Mouse (Mus musculus): ENCODE measurements around the gene Tmem45b. TPM values are rescaled to one million over a fixed set of nuclear protein-coding genes. Genes with fewer than 3 reads are reported as not detected.
A peak's percentile ranks its signal among the peaks of the same experiment; 100 is the strongest.

Gene Tmem45b
- total RNA-seq, 2 experiments from 2014 or later: not detected

DNA sequence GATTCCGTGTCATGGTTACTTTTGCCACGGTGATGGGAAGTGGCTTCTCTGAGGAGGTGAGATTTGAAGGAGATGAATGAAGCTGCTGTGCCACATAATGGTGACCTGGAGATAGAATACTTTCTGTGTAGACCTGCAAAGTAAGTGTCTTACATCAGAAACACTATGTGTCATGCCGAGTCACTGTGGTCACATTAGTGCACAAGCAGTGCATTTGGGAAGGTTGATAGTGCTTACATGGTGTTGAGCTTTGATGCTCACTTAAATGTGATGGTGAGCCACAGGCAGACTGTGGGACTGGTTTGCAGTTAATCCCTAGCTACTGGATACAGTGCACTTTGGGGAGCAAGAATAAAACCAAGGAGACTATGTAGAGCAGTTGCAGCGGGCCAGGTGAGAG lies 52.1 kb downstream of the Tmem45b start:
- intact Hi-C loops (cut with DNase I): no loop called here
- no peak for DNase-seq (ENCODE audit: low spot score in 2 of 2)

- no peak for DNase-seq (ENCODE audit: low spot score in 2 of 2)
- intact Hi-C loops (cut with DNase I): no loop called here
Observed at GRCm38 (mm10) chr9:31405217-31405616, 59.0 kb downstream of the Tmem45b start.

DNA sequence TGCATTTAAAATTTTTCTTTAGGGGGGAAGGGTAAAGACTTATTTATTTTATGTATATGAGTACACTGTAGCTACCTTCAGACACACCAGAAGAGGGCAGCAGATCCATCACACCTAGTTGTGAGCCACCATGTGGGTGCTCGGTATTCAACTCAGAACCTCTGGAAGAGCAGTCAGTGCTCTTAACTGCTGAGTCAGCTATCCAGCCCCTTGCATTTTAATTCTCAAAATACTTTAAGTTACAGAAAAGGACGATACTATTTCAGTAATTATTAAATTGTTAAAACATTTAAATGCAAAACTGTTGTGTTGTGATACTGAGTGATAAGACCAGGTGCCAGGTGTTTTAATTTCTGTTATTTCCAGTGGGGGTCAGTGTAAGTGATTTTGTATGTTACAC lies 60.0 kb downstream of the Tmem45b start:
- intact Hi-C loops (cut with DNase I): no loop called here

GRCm38 (mm10) chr9:31400441-31400840 lies 63.8 kb downstream of the Tmem45b start:
- DNase-seq (ENCODE audit: low spot score in 2 of 2): peak; percentile 48 to 64
- intact Hi-C loops (cut with DNase I): no loop called here

More for the DNA sequence above, 60.0 kb downstream of the Tmem45b start:
- DNase-seq (ENCODE audit: low spot score in 2 of 2): no peak

- intact Hi-C loops (cut with DNase I): no loop called here
- DNase-seq (ENCODE audit: low spot score in 2 of 2): no peak
Observed at GRCm38 (mm10) chr9:31387206-31387605, 77.1 kb downstream of the Tmem45b start.

- intact Hi-C loops (cut with DNase I): no loop called here
- DNase-seq (ENCODE audit: low spot score in 2 of 2): no peak
Observed at GRCm38 (mm10) chr9:31386368-31387180, 77.7 kb downstream of the Tmem45b start.

- DNase-seq (ENCODE audit: low spot score in 2 of 2): peak; percentile 93
- intact Hi-C loops (cut with DNase I): no loop called here
Observed at GRCm38 (mm10) chr9:31385947-31386354, 78.3 kb downstream of the Tmem45b start, which contains the start of gene Nfrkb. Gene Nfrkb (plus strand): TSS chr9:31386192.

DNA sequence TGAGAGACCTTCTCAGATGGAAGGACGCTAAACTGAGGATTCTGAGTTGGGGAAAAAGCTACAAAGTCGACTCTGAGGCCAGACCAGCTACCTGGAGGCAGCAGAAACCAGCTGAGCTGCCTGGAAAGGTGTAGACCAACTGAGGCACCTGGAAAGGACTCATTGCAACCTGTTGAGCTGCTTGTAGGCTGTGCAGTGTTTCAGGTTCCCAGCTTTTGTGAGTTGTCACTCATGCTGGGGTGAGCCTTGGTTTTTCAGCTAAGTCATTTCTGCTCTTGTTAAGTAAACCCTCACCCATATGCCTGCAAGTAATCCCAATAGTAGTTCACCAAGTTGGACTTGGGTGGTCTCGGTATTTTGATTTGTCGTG lies 78.8 kb downstream of the Tmem45b start:
- intact Hi-C loops (cut with DNase I): no loop called here
- DNase-seq (ENCODE audit: low spot score in 2 of 2): peak in 1 of 2 experiments; percentile 14

DNA sequence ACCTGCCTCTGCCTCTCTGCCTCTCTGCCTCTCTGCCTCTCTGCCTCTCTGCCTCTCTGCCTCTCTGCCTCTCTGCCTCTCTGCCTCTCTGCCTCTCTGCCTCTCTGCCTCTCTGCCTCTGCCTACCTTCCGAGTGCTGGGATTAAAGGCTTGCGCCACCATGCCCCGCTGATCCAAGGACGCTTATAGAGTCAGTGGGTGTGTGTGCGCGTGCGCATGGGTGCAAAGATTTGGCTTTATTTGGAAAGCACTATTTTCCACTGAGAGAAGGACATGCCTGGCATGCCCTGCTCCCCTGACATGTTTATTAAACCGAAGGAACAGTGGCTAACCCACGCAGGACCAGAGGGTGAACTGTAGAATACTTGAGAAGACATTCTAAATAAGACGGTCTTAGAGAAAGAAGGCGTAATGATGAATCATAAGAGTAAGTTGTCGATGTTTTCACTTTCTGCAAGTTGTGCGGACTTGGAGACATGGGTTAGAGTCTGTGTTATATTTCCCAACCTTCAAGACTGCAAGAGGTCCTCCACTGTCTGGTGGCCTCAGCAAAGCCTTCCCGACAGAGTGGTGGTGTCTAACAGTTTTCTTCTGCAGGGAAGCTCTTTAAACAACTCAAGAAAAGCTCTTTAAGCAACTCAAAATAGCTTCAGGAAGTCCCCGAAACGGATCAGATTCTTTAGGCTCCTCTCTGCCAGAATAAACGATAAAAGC lies 79.3 kb downstream of the Tmem45b start:
- peak in 1 of 2 experiments; percentile 16 for DNase-seq (ENCODE audit: low spot score in 2 of 2)

GRCm38 (mm10) chr9:31376661-31377060 lies 87.6 kb downstream of the Tmem45b start:
- intact Hi-C loops (cut with DNase I): no loop called here
- no peak for DNase-seq (ENCODE audit: low spot score in 2 of 2)

More for the DNA sequence above, 79.3 kb downstream of the Tmem45b start:
- intact Hi-C loops (cut with DNase I): no loop called here

Other genes with a start within 250 kb of the Tmem45b start
- gene Prdm10, start 183.9 kb downstream of the Tmem45b start, total RNA-seq (2021): 10 to 100 TPM; 17.1 to 24.3 TPM
- gene Nfrkb, start 78.3 kb downstream of the Tmem45b start, total RNA-seq (2021): 10 to 100 TPM; 24.8 to 34.1 TPM

All from left cerebral cortex, postnatal 36 days (tissue).